Mouse (Mus musculus) CD8-positive naive resting alpha-beta T cell, adult 2 months (primary cell): ENCODE data around the gene Med1.

Experiments
- DNase-seq, 2 experiments: peaks; one replicate each; pipeline ENCODE4 v3.0.0; 2022; ENCODE audit warnings: low read depth in 2 of 2, low spot score in 2 of 2

Med1 gene

DNA sequence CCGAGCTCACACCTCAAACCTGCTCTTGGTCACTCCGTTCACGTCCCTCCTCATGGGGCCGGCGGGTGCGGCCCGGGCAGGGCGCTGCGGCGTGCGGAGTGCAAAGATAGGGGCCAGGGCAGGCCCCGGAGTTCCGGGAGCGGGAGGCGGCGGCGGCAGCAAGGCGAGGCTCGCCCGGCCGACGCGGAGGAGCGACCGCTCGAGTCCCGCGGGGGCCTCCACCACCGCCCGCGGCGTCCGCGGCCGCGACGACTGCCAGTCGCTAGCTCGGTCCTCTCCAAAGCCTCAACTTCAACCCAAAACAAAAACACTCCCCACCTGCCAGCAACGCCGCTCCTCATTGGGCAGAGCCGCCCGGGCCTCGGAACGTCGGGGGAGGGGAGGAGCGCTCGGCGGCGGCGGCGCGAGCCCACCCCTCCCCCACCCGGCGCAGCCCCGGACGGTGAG lies 43.8 kb downstream of the Med1 start:
- peak; percentile 84 to 91 for DNase-seq

DNA sequence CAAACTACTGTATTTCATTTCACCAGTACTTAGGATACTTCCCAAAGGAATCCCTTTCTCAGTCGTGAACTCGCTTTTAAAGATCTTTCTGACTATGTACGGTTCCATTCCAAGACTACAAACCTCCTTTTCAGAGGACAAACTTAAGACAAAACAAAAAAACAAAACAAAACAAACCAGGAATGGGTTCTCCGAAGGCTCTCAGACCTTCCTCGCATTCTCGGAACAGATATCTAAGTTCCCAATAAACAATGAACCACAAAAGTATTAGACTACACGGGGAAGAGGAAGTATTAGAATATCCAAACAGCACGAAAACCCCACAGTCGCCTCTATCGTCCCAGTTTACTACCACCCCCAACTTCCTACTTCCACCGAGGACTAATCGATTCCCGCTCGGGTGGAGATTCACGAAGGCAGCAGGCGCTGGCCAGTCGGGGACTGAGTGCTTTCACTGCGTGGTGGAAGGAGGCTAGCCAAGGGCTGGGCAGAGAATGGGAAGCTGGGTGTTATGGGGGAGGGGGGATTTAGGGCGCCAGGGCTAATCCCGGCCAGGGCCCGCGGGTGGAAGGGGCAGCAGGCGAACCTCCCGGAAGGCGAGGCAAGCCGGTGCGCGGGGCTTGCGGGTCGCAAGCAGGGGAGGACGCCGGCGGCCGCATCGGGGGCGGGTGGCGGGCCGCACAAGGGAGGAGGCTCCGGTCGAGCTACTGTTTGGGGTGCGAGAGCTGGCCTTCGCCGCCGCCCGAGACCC lies 44.4 kb downstream of the Med1 start:
- DNase-seq: no peak

GRCm38 (mm10) chr11:98145856-98146255 lies 47.2 kb downstream of the Med1 start:
- DNase-seq: no peak

GRCm38 (mm10) chr11:98142545-98142944 lies 50.5 kb downstream of the Med1 start:
- peak in 1 of 2 experiments; percentile 4 for DNase-seq

DNA sequence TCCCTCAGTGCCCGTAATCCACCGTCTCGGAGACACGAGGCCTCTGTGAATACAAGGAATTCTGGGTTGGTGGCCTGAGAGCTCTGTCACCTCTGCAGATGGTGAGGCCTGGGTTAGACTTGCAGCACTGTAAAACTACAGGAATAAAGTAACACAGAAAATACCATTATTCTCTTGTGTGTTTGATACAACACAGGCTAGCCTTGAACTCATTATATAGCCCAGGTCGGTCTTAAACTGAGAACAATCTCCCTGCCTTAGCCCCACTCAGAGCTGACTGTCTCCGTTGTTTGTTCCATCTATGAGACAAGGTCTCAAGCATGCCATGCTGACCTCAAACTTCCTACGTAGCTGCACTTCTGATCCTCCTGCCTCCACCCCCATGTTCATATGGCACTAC lies 54.2 kb downstream of the Med1 start:
- DNase-seq: no peak

DNA sequence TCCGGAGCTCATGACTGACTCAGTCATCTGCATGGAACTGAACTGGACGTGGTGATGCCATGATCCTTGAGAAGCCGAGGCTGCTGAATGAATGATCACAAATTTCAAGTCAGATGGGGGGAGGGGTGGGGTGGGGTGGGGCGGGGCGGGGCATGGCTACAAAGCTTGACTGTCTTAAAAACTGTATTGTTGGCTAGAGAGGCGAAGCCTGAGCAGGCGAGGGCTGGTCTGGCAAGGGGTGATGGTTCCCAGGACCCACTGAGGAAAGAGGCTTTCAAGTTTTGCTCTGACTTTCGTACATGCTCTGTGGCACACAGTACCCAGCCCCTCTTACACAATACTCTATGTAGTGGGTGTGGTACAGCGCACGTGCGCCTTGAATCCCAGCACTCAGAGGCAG lies 55.3 kb downstream of the Med1 start:
- no peak for DNase-seq

GRCm38 (mm10) chr11:98134951-98135350 lies 58.1 kb downstream of the Med1 start:
- no peak for DNase-seq

- DNase-seq: no peak
These were observed 69.7 kb downstream of the Med1 start for GRCm38 (mm10) chr11:98123424-98123823.

GRCm38 (mm10) chr11:98114363-98114762 lies 78.7 kb downstream of the Med1 start:
- DNase-seq: no peak

- no peak for DNase-seq
These were observed 79.6 kb downstream of the Med1 start for GRCm38 (mm10) chr11:98113504-98113903.

DNA sequence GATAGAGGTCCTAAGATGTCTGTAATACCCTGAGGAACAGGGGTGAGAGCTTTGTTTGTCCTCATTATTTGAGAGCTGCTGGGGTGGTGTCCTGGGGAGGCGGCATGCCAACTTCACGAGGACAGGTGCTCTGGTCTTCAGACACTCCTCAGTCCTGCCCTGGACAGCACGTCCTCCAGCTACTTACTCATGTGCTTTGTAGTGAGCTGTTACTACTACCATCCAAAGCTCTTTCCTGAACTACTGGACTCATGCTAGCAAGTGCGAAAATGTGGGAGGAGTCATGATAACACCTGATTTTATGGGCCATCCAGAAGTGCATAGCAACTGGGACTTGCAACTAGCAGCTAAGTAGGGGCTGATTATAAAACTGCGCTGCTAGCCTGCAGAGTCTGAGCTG lies 83.4 kb downstream of the Med1 start:
- no peak for DNase-seq
